Mouse (Mus musculus): ENCODE data around the gene Acat3. TPM values are rescaled to one million over a fixed set of nuclear protein-coding genes. Genes with fewer than 3 reads are reported as not detected.
"Not testable (repeated sequence)": the region's sequence is repeated elsewhere in the genome, so short reads cannot be mapped to it uniquely, and the experiment has no call there.

Acat3 gene
- total RNA-seq, 4 experiments from 2014 or later, result 5.1 to 7.2 (median 6.6) TPM

DNA sequence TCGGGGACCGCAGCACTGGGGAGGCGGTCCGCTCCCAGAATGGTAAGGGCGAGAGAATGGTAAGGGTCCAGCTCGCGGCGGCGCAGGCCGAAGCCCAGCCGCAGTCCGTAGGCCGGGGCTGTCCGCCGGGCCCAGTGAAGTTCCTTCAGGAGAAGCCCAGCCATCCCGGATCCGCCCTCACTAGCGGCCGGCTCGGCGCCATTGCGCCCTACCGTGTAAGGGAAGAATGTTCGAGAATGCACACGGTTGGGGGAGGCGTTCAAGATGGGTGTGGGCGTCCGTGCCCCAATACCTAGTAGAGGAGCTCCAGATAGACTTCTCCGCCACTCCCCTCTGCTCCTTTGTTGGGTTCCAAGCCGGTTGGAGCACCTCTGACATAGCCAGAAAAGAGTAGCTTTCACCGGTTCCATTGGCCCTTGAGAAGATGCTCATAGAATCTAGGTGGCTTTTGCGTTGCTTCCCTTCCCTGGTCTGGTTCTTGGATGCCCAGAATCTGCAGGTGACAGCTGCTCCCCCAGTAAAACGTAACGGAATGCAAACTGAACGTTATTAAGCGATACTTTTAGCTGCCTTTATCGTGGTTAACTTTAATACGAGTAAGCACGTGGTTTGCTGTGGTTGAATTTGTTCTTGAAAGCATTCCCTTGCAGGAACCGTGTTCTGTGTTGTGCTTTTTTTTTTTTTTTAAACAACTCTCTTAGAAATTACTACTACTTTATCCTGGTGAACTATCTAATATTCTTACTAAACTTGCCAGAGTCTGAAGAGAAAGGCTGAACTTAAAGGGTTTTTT is 23.6 kb downstream of the Acat3 start:
- DNase-seq (ENCODE audit: low spot score in 2 of 2), result peak in 1 of 2 experiments; percentile 52

- DNase-seq (ENCODE audit: low spot score in 2 of 2), result peak; percentile 100
Observed at GRCm38 (mm10) chr17:12915881-12916583, 24.4 kb downstream of the Acat3 start, which contains the start of gene Mrpl18. TSS of gene Mrpl18 (minus strand) at chr17:12916345.

DNA sequence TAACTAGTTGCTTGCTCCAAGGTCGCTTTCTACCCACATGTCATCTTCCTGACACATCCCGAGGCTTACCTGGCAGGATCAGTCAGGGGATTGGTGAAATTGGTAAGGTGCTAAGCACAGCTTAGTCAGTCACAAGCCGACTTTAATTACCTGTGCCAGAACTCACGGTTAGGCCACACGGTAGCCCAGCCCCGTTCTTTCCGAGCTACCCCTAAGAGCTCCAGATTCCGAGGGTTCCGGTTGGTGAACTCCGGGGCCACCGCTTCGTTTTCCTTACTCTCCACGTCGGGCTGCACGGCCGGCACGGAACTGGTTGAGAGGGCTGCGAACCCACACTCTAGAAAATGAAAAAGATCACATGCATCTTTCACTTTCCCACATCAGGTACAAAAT is 24.9 kb downstream of the Acat3 start, which contains the start of gene Tcp1:
TSS of gene Tcp1 (plus strand) at position 214 of the 393 bp plus-strand sequence.
- DNase-seq (ENCODE audit: low spot score in 2 of 2), result no peak

GRCm38 (mm10) chr17:12910391-12910790 is 30.0 kb downstream of the Acat3 start:
- no peak for DNase-seq (ENCODE audit: low spot score in 2 of 2)

DNA sequence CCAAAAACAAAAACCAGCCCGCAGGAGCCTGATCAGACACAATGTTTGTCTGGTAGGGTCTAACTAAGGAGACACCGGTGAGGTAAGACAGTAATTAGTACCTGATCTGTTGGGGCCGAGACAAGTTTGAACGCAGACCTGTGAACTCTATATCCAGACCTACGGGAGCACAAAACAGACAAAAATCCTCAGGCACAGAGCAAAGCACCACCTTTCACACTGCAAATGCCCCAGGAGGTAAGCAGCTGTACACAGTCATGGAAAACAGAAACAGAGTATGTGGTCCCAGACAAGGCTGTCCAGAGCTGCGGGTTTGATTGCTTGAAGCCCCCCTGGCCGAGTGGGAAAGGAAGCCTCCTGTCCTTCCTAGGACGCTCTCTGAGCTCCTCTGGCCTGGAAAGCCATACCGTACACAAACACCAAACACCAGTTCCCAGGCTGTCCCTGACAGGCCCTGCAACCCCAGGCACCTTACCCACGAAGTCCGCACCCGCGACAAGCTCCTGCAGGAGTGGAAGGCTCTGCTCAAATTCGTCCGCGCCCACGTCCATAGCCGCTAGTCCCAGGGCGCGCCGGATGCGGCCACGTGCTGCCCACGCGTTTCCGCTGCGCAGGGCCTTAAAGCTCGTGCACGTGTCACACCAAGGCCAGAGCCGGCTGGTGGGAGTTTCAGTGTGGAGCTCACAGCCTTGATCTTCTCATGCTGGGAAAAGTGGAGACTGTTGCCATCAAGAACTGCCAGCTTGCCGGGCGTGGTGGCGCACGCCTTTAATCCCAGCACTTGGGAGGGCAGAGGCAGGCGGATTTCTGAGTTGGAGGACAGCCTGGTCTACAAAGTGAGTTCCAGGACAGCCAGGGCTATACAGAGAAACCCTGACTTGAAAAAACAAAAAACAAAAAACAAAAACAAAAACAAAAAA is 30.8 kb downstream of the Acat3 start, which contains the start of gene Pnldc1:
TSS of gene Pnldc1 (minus strand) at position 870 of the 920 bp plus-strand sequence.
- DNase-seq (ENCODE audit: low spot score in 2 of 2), result no peak

DNA sequence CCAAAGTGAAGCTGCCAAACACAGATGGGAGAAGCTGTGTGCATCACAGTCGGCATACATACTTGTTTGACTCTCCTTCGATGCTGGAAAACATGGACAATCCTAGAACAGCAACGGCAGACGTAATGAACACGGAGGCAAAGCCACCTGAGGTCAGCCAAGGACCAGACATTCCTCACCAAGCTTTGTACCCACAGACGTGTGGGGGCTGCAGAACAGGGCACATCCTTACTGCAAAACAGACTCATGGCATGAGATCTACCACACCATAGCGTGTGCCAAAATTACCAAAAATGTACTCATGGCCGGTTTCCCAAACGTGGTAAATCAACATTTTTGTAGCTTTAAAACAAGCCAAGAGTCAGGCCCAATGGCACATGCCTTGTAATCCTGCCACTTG is 34.0 kb downstream of the Acat3 start:
- no peak for DNase-seq (ENCODE audit: low spot score in 2 of 2)

GRCm38 (mm10) chr17:12905810-12906209 is 34.6 kb downstream of the Acat3 start:
- DNase-seq (ENCODE audit: low spot score in 2 of 2), result no peak

DNA sequence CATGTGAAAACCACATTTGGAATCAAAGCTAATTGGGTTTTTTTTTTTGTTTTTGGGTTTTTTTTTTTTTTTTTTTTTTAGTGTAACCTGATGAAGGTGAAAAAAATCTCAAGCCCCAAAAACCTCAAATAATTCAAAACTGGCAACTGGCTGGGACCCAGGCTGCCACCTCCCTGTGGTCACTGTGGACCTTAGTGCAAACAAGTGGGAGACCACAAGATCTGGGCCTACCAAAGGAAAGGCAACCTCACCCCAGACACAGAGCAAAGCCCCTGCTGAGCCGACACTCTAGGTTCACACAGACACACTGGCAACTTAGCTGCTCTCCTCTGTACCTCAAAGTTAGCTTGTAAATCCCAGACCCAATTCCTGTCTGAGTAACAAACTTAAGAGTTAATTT is 36.1 kb downstream of the Acat3 start:
- DNase-seq (ENCODE audit: low spot score in 2 of 2), result no peak

DNA sequence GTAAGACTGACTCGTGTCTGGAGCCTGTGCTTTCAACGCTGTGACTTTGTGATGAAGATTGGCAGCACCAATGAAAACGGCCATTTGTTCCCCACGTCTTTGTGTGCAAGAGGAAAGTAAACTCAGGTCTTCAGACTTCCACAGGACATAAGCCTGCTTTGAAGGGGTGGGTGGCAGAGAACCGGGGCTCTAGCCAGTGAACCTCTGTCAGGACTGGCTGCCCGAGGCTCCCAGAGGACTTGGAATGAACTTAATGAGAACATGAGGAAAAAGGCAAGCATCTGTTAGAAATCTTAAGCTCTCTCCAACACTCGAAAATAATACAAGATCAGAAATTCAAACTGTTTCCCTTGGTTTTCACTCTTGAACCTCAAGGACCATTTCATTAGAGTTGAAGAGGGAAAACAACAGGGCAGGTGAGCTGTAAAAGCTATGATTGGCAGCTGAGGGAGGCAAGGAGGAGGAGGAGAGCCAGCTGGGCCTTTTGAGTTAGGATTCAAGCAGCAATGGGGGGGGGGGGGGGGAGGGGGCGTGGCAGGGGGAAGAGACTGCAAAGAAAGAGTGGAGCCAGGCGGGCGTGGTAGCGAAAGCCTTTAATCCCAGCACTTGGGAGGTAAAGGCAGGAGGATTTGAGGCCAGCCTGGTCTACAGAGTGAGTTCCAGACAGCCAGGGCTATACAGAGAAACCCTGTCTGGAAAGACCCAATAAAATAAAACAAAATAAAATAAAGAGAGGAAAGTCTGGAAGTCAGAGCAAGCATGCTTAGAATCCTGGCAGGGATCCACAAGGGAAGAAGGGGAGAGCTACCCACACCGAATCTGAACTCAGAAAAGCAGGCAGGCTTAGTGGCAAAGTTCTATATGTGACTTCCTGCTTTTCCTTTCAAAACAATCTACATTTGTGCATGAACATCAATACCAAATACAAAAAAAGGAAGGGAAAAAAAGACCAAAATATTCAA is 36.7 kb downstream of the Acat3 start:
- no peak for DNase-seq (ENCODE audit: low spot score in 2 of 2)

GRCm38 (mm10) chr17:12902291-12902690 is 38.1 kb downstream of the Acat3 start:
- DNase-seq (ENCODE audit: low spot score in 2 of 2), result no peak

DNA sequence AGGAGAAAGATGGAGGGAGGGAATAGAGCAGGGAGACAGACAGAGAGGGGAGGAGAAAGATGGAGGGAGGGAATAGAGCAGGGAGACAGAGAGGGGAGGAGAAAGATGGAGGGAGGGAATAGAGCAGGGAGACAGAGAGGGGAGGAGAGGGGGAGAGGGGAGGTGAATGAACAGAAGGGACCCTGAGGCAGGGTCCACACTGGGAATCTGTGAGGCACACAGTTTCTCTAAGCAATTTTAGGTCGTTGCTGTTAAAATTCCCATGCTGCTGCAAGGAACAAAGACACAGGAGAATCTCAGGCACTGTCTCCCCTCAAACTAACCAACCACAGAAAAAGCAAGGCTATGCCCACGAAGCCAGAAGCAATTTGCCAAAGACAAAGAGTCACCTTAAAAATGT is 41.8 kb downstream of the Acat3 start:
- not testable (repeated sequence) for DNase-seq (ENCODE audit: low spot score in 2 of 2)

- DNase-seq (ENCODE audit: low spot score in 2 of 2), result no peak
Observed at GRCm38 (mm10) chr17:12897674-12898073, 42.7 kb downstream of the Acat3 start.

- DNase-seq (ENCODE audit: low spot score in 2 of 2), result no peak
Observed at GRCm38 (mm10) chr17:12892033-12892432, 48.4 kb downstream of the Acat3 start.

- DNase-seq (ENCODE audit: low spot score in 2 of 2), result no peak
Observed at GRCm38 (mm10) chr17:12891054-12891453, 49.3 kb downstream of the Acat3 start.

GRCm38 (mm10) chr17:12887021-12887775 is 53.2 kb downstream of the Acat3 start:
- no peak for DNase-seq (ENCODE audit: low spot score in 2 of 2)

DNA sequence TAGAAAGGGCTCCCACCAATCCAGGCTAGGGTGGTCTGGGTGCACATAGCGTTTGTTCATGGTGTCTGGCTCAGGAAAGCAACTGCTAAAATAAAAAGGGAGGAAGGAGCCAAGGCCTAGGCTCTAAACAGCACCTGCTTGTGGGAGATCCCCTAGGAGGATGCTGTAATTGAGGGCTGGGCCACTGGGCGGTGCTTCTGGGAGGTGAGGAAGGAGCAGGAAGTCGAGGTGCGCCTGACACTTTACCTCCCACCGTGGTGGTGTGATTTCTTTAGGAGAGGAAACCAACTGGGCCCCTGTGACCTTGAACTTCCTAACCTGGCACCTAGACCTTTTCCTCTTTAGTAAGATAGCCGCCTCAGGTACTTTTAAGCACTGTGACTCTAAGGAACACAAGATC is 53.8 kb downstream of the Acat3 start:
- DNase-seq (ENCODE audit: low spot score in 2 of 2), result no peak

DNA sequence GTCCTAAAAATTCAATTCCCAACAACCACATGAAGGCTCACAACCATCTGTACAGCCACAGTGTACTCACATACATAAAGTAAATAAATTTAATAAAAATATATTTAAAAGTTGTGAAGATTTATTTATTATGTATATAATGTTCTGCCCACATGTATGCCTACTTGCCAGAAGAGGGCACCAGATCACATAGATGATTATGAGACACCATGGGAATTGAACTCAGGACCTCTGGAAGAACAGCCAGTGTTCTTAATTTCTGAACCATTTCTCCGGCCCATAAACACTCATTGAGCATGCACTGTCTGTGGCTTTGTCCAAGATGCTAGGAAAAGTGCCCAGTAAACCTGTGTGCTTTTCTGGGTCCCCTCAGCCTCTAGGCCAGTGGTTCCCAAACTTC is 59.2 kb downstream of the Acat3 start:
- DNase-seq (ENCODE audit: low spot score in 2 of 2), result no peak

DNA sequence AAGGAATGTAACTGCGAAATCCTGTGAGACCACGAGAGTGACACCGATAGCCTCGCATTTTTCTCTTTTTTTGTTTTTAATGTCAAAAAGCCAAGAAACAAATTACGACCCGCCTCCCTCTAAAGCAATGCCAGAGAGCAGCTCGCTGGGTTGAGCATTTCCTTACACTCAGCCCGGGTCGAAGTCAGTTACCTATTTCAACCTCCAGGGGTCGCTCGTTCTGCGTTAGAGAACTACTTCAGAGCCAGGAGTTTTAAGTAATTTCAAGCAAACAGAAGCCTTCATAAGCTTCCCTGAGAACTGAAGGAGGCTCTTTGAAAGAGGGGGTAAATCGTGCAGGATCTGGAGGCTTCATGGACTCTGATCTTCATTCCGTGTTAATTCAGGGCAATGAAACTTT is 60.2 kb downstream of the Acat3 start:
- peak; percentile 71 to 86 for DNase-seq (ENCODE audit: low spot score in 2 of 2)

DNA sequence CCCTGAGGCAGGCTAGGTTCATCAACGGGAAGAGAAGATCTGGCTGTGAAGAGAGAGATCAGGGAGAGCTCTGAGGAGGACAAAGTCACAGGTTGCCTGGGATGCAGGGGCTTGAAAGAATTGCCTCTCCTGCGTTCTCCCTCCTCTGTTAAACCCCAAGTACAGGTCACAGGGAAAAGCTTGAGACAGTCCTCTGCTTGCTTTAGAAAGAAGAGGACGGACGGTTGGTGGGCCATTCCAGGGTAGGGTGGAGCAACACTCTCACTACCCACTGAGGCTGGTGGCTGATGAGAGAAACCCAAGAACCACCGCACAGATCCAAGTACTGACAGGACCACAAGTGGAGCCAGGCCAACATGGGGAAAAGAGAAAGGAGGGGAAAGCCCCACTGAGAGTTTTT is 64.7 kb downstream of the Acat3 start, which contains the start of gene Mrgprh:
TSS of gene Mrgprh (plus strand) at position 301 of the 400 bp plus-strand sequence.
- DNase-seq (ENCODE audit: low spot score in 2 of 2), result no peak

All from layer of hippocampus, adult 8-10 months (tissue).